Mouse (Mus musculus): ENCODE results near the gene Foxk1.

The Foxk1 gene

GRCm38 (mm10) chr5:142489955-142490707 lies 88.8 kb downstream of the Foxk1 start:
- no peak for DNase-seq

- no peak for DNase-seq
These were observed 92.0 kb downstream of the Foxk1 start for GRCm38 (mm10) chr5:142493307-142493706.

GRCm38 (mm10) chr5:142495321-142496096 lies 94.2 kb downstream of the Foxk1 start:
- no peak for DNase-seq

DNA sequence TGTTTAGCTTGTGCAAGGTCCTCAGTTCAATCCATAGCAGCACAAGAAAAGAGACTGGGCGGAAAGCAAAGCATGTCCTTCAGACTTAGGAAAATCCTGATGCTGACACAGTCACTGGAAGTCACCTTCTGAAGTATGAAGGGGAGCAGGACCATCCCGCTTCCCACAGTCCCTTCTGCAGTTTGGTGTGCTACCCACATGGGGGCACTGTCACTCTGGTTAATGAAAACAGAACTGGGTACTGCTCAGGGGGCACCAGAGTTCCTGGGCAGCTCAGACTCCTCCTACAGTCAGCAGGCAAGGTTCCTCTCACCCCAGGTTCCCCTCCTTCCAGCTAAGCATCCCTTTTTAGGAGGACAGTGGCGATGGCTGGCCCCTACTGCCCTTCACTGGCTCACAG lies 97.7 kb downstream of the Foxk1 start:
- DNase-seq: no peak

DNA sequence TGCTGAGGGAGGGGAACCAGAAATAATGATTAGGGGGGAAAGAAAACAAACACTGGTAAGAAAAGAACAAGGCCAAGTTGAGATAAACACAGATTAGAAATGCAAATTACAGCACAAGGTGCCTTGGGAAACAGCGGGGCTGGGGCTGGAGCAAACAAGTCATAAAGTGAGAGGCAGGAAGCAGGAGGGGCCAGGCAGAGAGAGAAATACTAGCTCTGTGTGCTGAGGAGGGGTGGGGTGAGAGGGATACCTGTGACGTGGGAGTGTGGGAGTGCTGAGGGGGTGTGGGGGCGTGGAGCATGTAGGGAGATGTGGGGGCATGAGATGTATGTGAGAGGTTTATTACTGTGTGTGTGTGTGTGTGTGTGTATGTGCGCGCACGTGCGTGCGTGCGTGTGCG lies 99.6 kb downstream of the Foxk1 start:
- no peak for DNase-seq

DNA sequence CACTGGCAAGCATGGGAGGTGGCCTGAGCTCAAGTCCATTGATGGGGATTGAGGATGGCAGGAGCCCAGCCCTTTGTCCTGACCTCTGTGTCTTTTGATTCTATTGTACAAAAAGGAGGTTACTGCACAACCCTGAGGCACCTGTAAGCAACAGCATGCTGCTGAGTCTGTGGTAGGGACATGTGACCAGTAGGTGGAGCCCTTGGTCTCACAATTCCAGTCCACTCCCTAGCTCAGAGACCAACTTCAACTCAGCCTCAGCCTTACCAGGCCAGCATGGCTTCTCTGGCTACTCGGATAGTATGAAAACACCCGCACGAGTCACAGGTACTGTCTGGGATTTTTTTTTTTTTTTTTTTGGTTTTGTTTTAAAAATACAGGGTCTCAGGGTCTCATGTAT lies 101.1 kb downstream of the Foxk1 start:
- peak; percentile 88 for DNase-seq

- no peak for DNase-seq
These were observed 102.9 kb downstream of the Foxk1 start for GRCm38 (mm10) chr5:142504175-142504574.

GRCm38 (mm10) chr5:142505695-142506423 lies 104.6 kb downstream of the Foxk1 start:
- no peak for DNase-seq

DNA sequence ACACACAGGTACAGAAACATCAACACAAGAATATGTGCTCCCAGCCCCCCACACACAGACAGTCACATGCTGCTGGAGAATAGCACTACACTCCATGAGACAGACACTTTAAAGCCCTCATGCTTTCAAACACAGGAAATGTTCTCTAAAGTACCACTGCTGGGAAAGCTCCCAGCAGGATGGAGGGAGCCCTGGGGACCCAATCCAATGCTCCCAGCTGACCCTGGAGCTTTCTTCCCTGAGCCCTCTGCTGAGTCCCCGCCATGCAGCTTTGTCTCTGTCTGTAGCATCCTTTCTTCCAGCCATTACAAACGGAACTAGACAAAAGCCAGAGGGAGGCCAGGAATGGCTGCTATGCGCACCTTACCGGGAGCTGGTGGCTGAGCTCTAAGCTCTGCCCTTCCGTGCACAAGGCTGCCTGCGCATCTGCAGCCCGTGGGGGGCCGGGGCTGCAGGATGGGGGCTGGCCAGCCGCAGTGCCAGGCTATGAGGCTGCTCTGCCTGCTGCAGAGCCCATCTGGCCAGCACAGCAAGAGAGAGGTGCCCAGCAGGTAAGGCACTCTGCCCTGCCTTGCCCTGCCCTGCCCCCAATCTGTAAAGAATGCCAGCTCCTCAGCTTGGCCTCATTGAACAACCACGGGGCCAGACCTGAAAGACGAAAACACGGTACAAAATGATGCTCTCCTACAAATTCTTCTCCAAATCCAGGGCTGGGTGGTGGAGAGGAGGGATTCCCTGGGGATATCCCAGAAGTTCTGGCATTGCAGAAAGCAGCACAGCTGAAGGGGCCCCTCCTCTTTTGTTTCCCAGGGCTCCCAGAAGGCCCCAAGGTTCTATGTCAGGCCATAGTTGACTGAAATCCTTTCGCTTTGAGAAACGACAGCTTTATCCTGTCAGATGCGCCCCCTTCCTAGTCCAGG lies 108.1 kb downstream of the Foxk1 start:
- DNase-seq: no peak

GRCm38 (mm10) chr5:142510061-142510414 lies 108.7 kb downstream of the Foxk1 start:
- DNase-seq: no peak

Measured in kidney, adult 9 months (tissue).